Mouse (Mus musculus): ENCODE results near the gene Dcdc2b.

- TF ChIP-seq GATA1 (IDR thresholded peaks at IDR 0.05; ENCODE audit: borderline replicate concordance, low read length), result no peak
- no peak for TF ChIP-seq FLI1 (IDR thresholded peaks at IDR 0.05; ENCODE audit: low read length)
Measured at GRCm38 (mm10) chr4:129568366-129568765, 45.7 kb downstream of the Dcdc2b start.
